Mouse (Mus musculus) MEL (cell line): ENCODE data around the gene Nubpl. TPM values are rescaled to one million over a fixed set of nuclear protein-coding genes. Genes with fewer than 3 reads are reported as not detected.

Experiments used
- DNase-seq: peaks from one replicate; pipeline ENCODE4 v3.0.0; 2011; ENCODE audit warnings: low read depth, low spot score
- H3K27ac ChIP-seq: 2 replicates; pipeline ENCODE4 v1.5.1; 2012; ENCODE audit warnings: low read depth, mild to moderate bottlenecking, control low read depth, low read length, moderate library complexity; ENCODE audit not compliant: control insufficient read depth
- H3K27me3 ChIP-seq, 2 experiments: fragments of 150-350 bp in 1 of 2; sonication (generic) in 1 of 2; 2 replicates each; pipeline ENCODE4 v1.6.1; 2012; ENCODE audit warnings: low read length in 2 of 2, mild to moderate bottlenecking in 2 of 2, improper control_type of control experiment in 1 of 2, moderate library complexity in 1 of 2; ENCODE audit not compliant: insufficient read depth in 2 of 2, control insufficient read depth in 1 of 2
- H3K36me3 ChIP-seq, 2 experiments: 2 replicates each; pipeline ENCODE4 v1.6.1; 2012 to 2014; ENCODE audit warnings: low read length in 2 of 2, improper control_type of control experiment in 1 of 2, inconsistent platforms in 1 of 2, mild to moderate bottlenecking in 1 of 2; ENCODE audit not compliant: insufficient read depth in 2 of 2, control insufficient read depth in 1 of 2
- H3K4me1 ChIP-seq, 2 experiments: fragments of 150-350 bp in 1 of 2; sonication (generic) in 1 of 2; 2 replicates each; pipeline ENCODE4 v1.6.1; 2012; ENCODE audit warnings: low read length in 2 of 2, improper control_type of control experiment in 1 of 2, mild to moderate bottlenecking in 1 of 2; ENCODE audit not compliant: insufficient read depth in 2 of 2, control insufficient read depth in 1 of 2
- H3K4me3 ChIP-seq, 2 experiments: fragments of 150-350 bp in 1 of 2; sonication (generic) in 1 of 2; 2 replicates each; pipeline ENCODE4 v1.5.1; 2012; ENCODE audit warnings: low read depth in 2 of 2, low read length in 2 of 2, mild to moderate bottlenecking in 2 of 2, moderate library complexity in 2 of 2, control low read depth in 1 of 2, improper control_type of control experiment in 1 of 2; ENCODE audit not compliant: control insufficient read depth in 1 of 2, insufficient read depth in 1 of 2
- H3K79me2 ChIP-seq: 2 replicates; pipeline ENCODE4 v1.6.1; 2012; ENCODE audit warnings: mild to moderate bottlenecking, low read length, moderate library complexity; ENCODE audit not compliant: control insufficient read depth, poor library complexity, insufficient read depth
- H3K9ac ChIP-seq: 2 replicates; pipeline ENCODE4 v1.6.1; 2012; ENCODE audit warnings: low read depth, mild to moderate bottlenecking, control low read depth, low read length, moderate library complexity; ENCODE audit not compliant: control insufficient read depth, poor library complexity, severe bottlenecking
- H3K9me3 ChIP-seq: fragments of 150-350 bp; sonication (generic); replicated peaks from 2 replicates; pipeline ENCODE4 v1.6.1; 2012; ENCODE audit warnings: mild to moderate bottlenecking, low read length, improper control_type of control experiment, moderate library complexity; ENCODE audit not compliant: insufficient read depth
- CHD1 ChIP-seq: IDR thresholded peaks from 2 replicates; pipeline ENCODE4 v1.6.1; 2012; ENCODE audit warnings: low read depth, mild to moderate bottlenecking, inconsistent platforms, low read length, improper control_type of control experiment
- CTCF ChIP-seq, 3 experiments: IDR thresholded peaks in 2 of 3; conservative IDR thresholded peaks in 1 of 3; 2 replicates each; pipeline ENCODE4 v1.5.1; 2011 to 2012; ENCODE audit warnings: low read length in 3 of 3, low read depth in 2 of 3, mild to moderate bottlenecking in 2 of 3, improper control_type of control experiment in 1 of 3, inconsistent platforms in 1 of 3, mixed read lengths in 1 of 3, moderate library complexity in 1 of 3; ENCODE audit not compliant: control insufficient read depth in 1 of 3, insufficient read depth in 1 of 3, poor library complexity in 1 of 3, severe bottlenecking in 1 of 3
- E2F4 ChIP-seq: IDR thresholded peaks from 2 replicates; pipeline ENCODE4 v1.6.1; 2011; ENCODE audit warnings: low read depth, low read length, improper control_type of control experiment, borderline replicate concordance
- ELF1 ChIP-seq: IDR thresholded peaks from 2 replicates; pipeline ENCODE4 v1.6.1; 2014; ENCODE audit warnings: low read depth, mild to moderate bottlenecking, inconsistent platforms, low read length, improper control_type of control experiment, moderate library complexity
- EP300 ChIP-seq, 2 experiments: IDR thresholded peaks; 2 replicates each; pipeline ENCODE4 v1.6.1; 2011; ENCODE audit warnings: improper control_type of control experiment in 2 of 2, low read length in 2 of 2, low read depth in 1 of 2, mild to moderate bottlenecking in 1 of 2
- GABPA ChIP-seq: IDR thresholded peaks from 2 replicates; pipeline ENCODE4 v1.6.1; 2012; ENCODE audit warnings: low read depth, mild to moderate bottlenecking, inconsistent platforms, low read length, improper control_type of control experiment, moderate library complexity
- GATA1 ChIP-seq: IDR thresholded peaks from 2 replicates; pipeline ENCODE4 v1.6.1; 2011; ENCODE audit warnings: low read depth, low read length, improper control_type of control experiment
- JUND ChIP-seq: IDR thresholded peaks from 2 replicates; pipeline ENCODE4 v1.6.1; 2011; ENCODE audit warnings: low read depth, mild to moderate bottlenecking, improper control_type of control experiment, low read length
- MAFK ChIP-seq: IDR thresholded peaks from 2 replicates; pipeline ENCODE4 v1.6.1; 2011; ENCODE audit warnings: low read depth, mild to moderate bottlenecking, low read length, improper control_type of control experiment, borderline replicate concordance
- MEF2A ChIP-seq: IDR thresholded peaks from 2 replicates; pipeline ENCODE4 v1.6.1; 2014; ENCODE audit warnings: low read depth, mild to moderate bottlenecking, inconsistent platforms, low read length, improper control_type of control experiment; ENCODE audit not compliant: poor library complexity, insufficient replicate concordance, severe bottlenecking; ENCODE audit errors: extremely low read depth
- MXI1 ChIP-seq: IDR thresholded peaks from 2 replicates; pipeline ENCODE4 v1.6.1; 2011; ENCODE audit warnings: mild to moderate bottlenecking, low read depth, low read length, improper control_type of control experiment
- MYB ChIP-seq: IDR thresholded peaks from 2 replicates; pipeline ENCODE4 v1.6.1; 2011; ENCODE audit warnings: mild to moderate bottlenecking, low read depth, low read length, improper control_type of control experiment
- MYC ChIP-seq: IDR thresholded peaks from 2 replicates; pipeline ENCODE4 v1.6.1; 2011; ENCODE audit warnings: low read depth, mild to moderate bottlenecking, low read length, improper control_type of control experiment, moderate library complexity
- POLR2AphosphoS2 ChIP-seq: IDR thresholded peaks from 2 replicates; pipeline ENCODE4 v1.6.1; 2011; ENCODE audit warnings: low read length, improper control_type of control experiment
- RAD21 ChIP-seq: IDR thresholded peaks from 2 replicates; pipeline ENCODE4 v1.6.1; 2011; ENCODE audit warnings: mild to moderate bottlenecking, low read depth, low read length, improper control_type of control experiment
- SIN3A ChIP-seq: IDR thresholded peaks from 2 replicates; pipeline ENCODE4 v1.6.1; 2012; ENCODE audit warnings: low read length, improper control_type of control experiment, inconsistent platforms
- SMC3 ChIP-seq: IDR thresholded peaks from 2 replicates; pipeline ENCODE4 v1.6.1; 2011; ENCODE audit warnings: low read depth, low read length, improper control_type of control experiment
- TAL1 ChIP-seq: IDR thresholded peaks from 2 replicates; pipeline ENCODE4 v1.6.1; 2012; ENCODE audit warnings: mild to moderate bottlenecking, inconsistent platforms, low read length, moderate library complexity, mixed read lengths
- TBP ChIP-seq: IDR thresholded peaks from 2 replicates; pipeline ENCODE4 v1.8.0; 2011; ENCODE audit warnings: low read depth, low read length, improper control_type of control experiment
- TCF12 ChIP-seq: IDR thresholded peaks from 2 replicates; pipeline ENCODE4 v1.6.1; 2014; ENCODE audit warnings: low read depth, mild to moderate bottlenecking, inconsistent platforms, low read length, improper control_type of control experiment, moderate library complexity
- UBTF ChIP-seq: IDR thresholded peaks from 2 replicates; pipeline ENCODE4 v1.6.1; 2012; ENCODE audit warnings: low read depth, mild to moderate bottlenecking, inconsistent platforms, low read length, improper control_type of control experiment, moderate library complexity, borderline replicate concordance; ENCODE audit not compliant: insufficient read depth
- ZKSCAN1 ChIP-seq: IDR thresholded peaks from 2 replicates; pipeline ENCODE4 v1.6.1; 2012; ENCODE audit warnings: low read depth, mild to moderate bottlenecking, inconsistent platforms, low read length, improper control_type of control experiment, moderate library complexity
- ZNF384 ChIP-seq: IDR thresholded peaks from 2 replicates; pipeline ENCODE4 v1.6.1; 2012; ENCODE audit warnings: low read depth, mild to moderate bottlenecking, inconsistent platforms, low read length, improper control_type of control experiment
- polyA plus RNA-seq, 2 experiments: library from polyadenylated mRNA; stranded (reverse) in 1 of 2; unstranded in 1 of 2; fragments of >175 nt in 1 of 2; fragments of >200 nt in 1 of 2; gene quantifications; 2 replicates each; pipeline versions ENCODE4 v1.2.1 to v1.2.4; 2012; ENCODE audit warnings: low replicate concordance in 2 of 2, low read depth in 1 of 2; ENCODE audit not compliant: insufficient read length in 2 of 2, insufficient read depth in 1 of 2, missing spikeins in 1 of 2
- total RNA-seq: library from RNA; depleted of rRNA; stranded (reverse); fragments of 300-350 nt; gene quantifications from 2 replicates; pipeline ENCODE4 v1.2.3, GENCODE M21; 2012

Gene Nubpl
- total and polyA plus RNA-seq, 3 experiments, result 4.7 to 5.2 TPM; not detected in 1

- TF ChIP-seq RAD21 (no peak), GATA1 (no peak), ELF1 (no peak), UBTF (no peak), MAFK (no peak), ZKSCAN1 (no peak), MYC (no peak), POLR2AphosphoS2 (no peak), SMC3 (no peak), MXI1 (no peak), GABPA (no peak), TBP (no peak), CTCF (IDR thresholded peaks at IDR 0.05 in 2 of 3, conservative IDR thresholded peaks at IDR 0.05 in 1 of 3; ENCODE audit: control insufficient read depth in 1 of 3, insufficient read depth in 1 of 3, low read depth in 2 of 3, low read length in 3 of 3, poor library complexity in 1 of 3, severe bottlenecking in 1 of 3) (no peak), ZNF384 (no peak), TCF12 (no peak), E2F4 (no peak), SIN3A (no peak), EP300 (IDR thresholded peaks at IDR 0.05; ENCODE audit: low read depth in 1 of 2, low read length in 2 of 2) (no peak), CHD1 (no peak), JUND (no peak)
- no peak overlapping the region for H3K4me3 ChIP-seq
- no peaks in the 10 kb centered on the region for H3K9me3 ChIP-seq
These were observed 192.1 kb downstream of the Nubpl start for GRCm38 (mm10) chr12:52289594-52289993.

GRCm38 (mm10) chr12:52293931-52294330 is 196.4 kb downstream of the Nubpl start:
- Histone ChIP-seq H3K27me3 (no peaks in the 10 kb centered on the region), H3K4me3 (no peak overlapping the region), H3K4me1 (peaks cover 2 to 7% of the 10 kb centered on the region in 2 experiments; a peak in 2 of 4 replicates), H3K9ac (no peak overlapping the region), H3K27ac (no peak overlapping the region), H3K36me3 (peaks cover 0 to 4% of the 10 kb centered on the region in 2 experiments; a peak in 2 of 4 replicates), H3K9me3 (no peaks in the 10 kb centered on the region), H3K79me2 (no peaks in the 10 kb centered on the region)
- TF ChIP-seq MEF2A (no peak), EP300 (IDR thresholded peaks at IDR 0.05; ENCODE audit: low read depth in 1 of 2, low read length in 2 of 2) (no peak), GABPA (no peak), E2F4 (no peak), MYB (no peak), MYC (no peak), JUND (no peak), TAL1 (no peak), UBTF (no peak), RAD21 (no peak)
- no peak for DNase-seq

More at GRCm38 (mm10) chr12:52289594-52289993, 192.1 kb downstream of the Nubpl start:
- Histone ChIP-seq H3K36me3 (no peaks in the 10 kb centered on the region), H3K4me1 (no peaks in the 10 kb centered on the region), H3K79me2 (no peaks in the 10 kb centered on the region), H3K27ac (no peak overlapping the region), H3K27me3 (no peaks in the 10 kb centered on the region), H3K9ac (no peak overlapping the region)
- no peak for DNase-seq
